Mouse (Mus musculus) limb, embryonic 11.5 days (tissue): ENCODE measurements around the gene Treml2. TPM values are rescaled to one million over a fixed set of nuclear protein-coding genes. Genes with fewer than 3 reads are reported as not detected.

Source experiments
- ATAC-seq: fragments of 200-750 bp; cut with Nextera tagmentation; 2 replicates; pipeline ENCODE4 v1.8.0; 2017; ENCODE audit warnings: low read depth; ENCODE audit not compliant: insufficient number of reproducible peaks, low FRiP score, low TSS enrichment
- DNase-seq: peaks from one replicate; pipeline ENCODE4 v3.0.0-alpha.2; 2015; ENCODE audit warnings: low spot score
- H3K27ac ChIP-seq: fragments of 300-500 bp; sonication (generic); replicated peaks from 2 replicates; pipeline ENCODE4 v1.5.1; 2014; ENCODE audit warnings: low read depth, mild to moderate bottlenecking, low read length
- H3K27me3 ChIP-seq: fragments of 300-500 bp; sonication (generic); 2 replicates; pipeline ENCODE4 v1.6.1; 2014; ENCODE audit warnings: mild to moderate bottlenecking, low read length, mixed read lengths; ENCODE audit not compliant: control insufficient read depth, insufficient read depth
- H3K36me3 ChIP-seq: fragments of 300-500 bp; sonication (generic); 2 replicates; pipeline ENCODE4 v1.6.1; 2014; ENCODE audit warnings: mild to moderate bottlenecking, low read length, moderate library complexity, mixed read lengths; ENCODE audit not compliant: control insufficient read depth, insufficient read depth
- H3K4me1 ChIP-seq: fragments of 300-500 bp; sonication (generic); 2 replicates; pipeline ENCODE4 v1.6.1; 2014; ENCODE audit warnings: low read length, mixed read lengths; ENCODE audit not compliant: control insufficient read depth, insufficient read depth
- H3K4me2 ChIP-seq: fragments of 300-500 bp; sonication (generic); 2 replicates; pipeline ENCODE4 v1.6.1; 2014; ENCODE audit warnings: low read depth, mild to moderate bottlenecking, moderate library complexity; ENCODE audit not compliant: severe bottlenecking
- H3K4me3 ChIP-seq: fragments of 300-500 bp; sonication (generic); 2 replicates; pipeline ENCODE4 v1.5.1; 2014; ENCODE audit warnings: low read depth, low read length
- H3K9ac ChIP-seq: fragments of 300-500 bp; sonication (generic); 2 replicates; pipeline ENCODE4 v1.6.1; 2014; ENCODE audit warnings: mild to moderate bottlenecking, low read length
- H3K9me3 ChIP-seq: fragments of 300-500 bp; sonication (generic); 2 replicates; pipeline ENCODE4 v1.6.1; 2016; ENCODE audit warnings: low read length; ENCODE audit not compliant: control insufficient read depth
- WGBS: fragments of 180-500 bp; shearing (Covaris S2); extraction: QIAGEN DNeasy Blood & Tissue Kit; methylation state at CpG from one replicate; pipeline ENCODE4 v1.1.7; 2014; 5-methylcytosine and 5-hydroxymethylcytosine counted together
- polyA plus RNA-seq: library from polyadenylated mRNA; unstranded; fragments of >200 nt; fragmentation: Nextera tagmentation; extraction: Ambion mirVana; gene quantifications from 2 replicates; pipeline ENCODE4 v1.2.1, GENCODE M21; 2014

Treml2 gene
- polyA plus RNA-seq, 1 experiment from 2014 or later: 0.04 TPM

DNA sequence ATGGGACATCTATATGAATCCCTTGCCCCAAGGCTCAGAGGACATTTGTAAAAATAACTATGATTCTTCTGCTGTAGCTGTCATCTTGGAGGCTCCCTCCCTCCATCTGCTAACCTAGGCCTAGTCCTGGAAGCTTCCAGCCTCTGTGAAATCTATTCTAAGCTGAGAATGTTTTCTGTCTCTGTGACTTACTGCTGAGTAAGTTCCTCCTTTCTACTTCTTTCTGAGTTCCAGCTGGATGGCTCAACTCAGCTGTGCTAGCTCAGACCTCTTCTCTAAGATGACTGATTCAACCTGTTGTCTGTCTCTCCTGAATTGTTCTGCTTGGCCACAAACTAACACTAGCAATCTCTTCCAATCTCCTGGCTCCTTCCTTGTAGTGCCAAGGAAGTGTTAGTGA lies 20.9 kb upstream of the Treml2 start:
- H3K4me2 ChIP-seq: no peak overlapping the region
- no peaks in the 10 kb centered on the region for H3K36me3 ChIP-seq
- no peaks in the 10 kb centered on the region for H3K27me3 ChIP-seq
- no peak overlapping the region for H3K27ac ChIP-seq
- no peak overlapping the region for H3K4me3 ChIP-seq
- DNase-seq: no peak
- no peaks in the 10 kb centered on the region for H3K9me3 ChIP-seq
- H3K9ac ChIP-seq: no peak overlapping the region
- no peaks in the 10 kb centered on the region; the same call in 1 of the 2 replicates for H3K4me1 ChIP-seq
- ATAC-seq: no peak

DNA sequence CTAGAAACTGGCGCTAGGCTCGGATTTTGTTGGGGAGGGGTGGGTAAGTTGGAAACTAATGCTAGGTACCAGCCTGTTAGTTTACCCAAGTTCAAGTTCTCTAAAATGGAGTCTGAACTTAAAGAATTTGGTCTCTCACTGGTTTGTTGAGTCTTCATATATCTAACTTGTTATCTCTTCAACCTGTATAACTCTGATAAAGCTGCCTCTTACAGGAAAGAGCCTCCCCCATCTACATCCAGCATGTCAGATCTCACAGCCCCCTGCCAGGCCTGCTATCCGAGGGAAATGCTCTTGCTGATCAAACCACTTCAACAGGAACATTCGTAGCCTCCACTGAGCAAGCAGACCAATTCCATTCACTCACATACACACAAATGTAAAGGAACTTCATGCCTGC lies 20.3 kb upstream of the Treml2 start:
- no peak for ATAC-seq
- WGBS: 80% methylated on average over 4 of the region's 4 CpGs

DNA sequence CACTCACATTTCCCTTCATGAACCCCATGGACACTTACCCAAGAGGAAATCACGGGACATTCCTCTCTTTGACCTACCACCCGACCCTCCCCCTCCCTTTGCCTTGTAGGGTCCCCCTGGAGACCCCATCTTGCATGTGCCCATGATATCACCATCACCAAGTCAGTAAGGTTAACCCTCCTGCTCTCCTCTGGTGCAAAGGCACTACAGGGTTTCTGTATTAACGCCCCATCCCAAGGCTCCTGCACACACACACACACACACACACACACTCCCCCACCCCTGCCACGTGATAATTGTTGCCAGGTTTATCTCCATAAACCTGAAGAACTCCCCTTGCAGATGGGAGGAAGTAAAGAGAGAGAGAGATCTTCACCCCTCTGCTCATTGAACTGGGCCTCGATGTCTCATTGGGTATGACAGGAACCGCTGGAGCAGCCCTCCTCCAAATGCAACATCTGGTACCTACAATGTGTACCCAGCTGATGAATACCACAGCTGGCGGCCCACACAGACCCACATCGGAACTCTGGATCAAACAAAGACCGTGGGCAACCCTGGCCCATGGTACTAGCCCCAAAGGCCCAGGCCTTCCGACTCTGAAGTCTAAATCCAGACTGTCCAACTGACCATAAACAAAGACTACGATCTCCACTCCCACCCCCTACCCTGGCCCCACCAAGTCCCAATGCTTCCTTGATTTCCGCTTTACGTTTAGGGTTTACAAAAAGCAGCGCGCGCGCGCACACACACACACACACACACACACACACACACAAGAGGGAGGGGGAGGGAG lies 18.2 kb upstream of the Treml2 start:
- ATAC-seq: 0 out of 2 replicates have a peak, but pooled peaks have one; percentile 31
- H3K4me1 ChIP-seq: no peaks in the 10 kb centered on the region; the same call in 1 of the 2 replicates
- 0 out of 2 replicates have a peak overlapping the region, but pooled peaks have one; percentile 22 for H3K27ac ChIP-seq
- no peaks in the 10 kb centered on the region for H3K9me3 ChIP-seq
- H3K27me3 ChIP-seq: no peaks in the 10 kb centered on the region
- WGBS: 42% methylated on average over 18 of the region's 18 CpGs
- H3K36me3 ChIP-seq: no peaks in the 10 kb centered on the region
- peak overlapping the region; percentile 50 for H3K9ac ChIP-seq
- H3K4me3 ChIP-seq: no peak overlapping the region; the same call in 1 of the 2 replicates
- H3K4me2 ChIP-seq: peak overlapping the region; percentile 26; the same call in 1 of the 2 replicates
- peak; percentile 52 for DNase-seq

More for the DNA sequence above, 20.3 kb upstream of the Treml2 start:
- Histone ChIP-seq H3K9ac (no peak overlapping the region), H3K27ac (no peak overlapping the region), H3K4me1 (no peaks in the 10 kb centered on the region; the same call in 1 of the 2 replicates), H3K9me3 (no peaks in the 10 kb centered on the region), H3K4me2 (no peak overlapping the region), H3K27me3 (no peaks in the 10 kb centered on the region), H3K36me3 (no peaks in the 10 kb centered on the region), H3K4me3 (no peak overlapping the region)
- no peak for DNase-seq

DNA sequence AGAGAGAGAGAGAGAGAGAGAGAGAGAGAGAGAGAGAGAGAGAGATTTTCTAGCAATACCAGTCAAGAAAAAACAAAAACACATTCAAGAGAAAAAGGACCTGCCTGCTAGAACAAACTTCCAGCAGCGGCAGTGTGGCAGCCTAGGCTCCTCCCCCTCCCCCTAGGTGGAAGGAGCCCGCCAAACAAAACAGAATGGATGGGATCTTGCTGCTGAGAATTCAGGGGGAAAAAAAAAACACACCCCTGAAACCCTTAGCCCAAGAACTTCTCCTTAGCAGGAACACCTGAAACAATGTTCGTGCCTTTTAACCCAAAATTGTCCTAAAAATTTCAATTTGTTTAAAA lies 17.6 kb upstream of the Treml2 start:
- WGBS: 6% methylated on average over 3 of the region's 3 CpGs
- H3K4me1 ChIP-seq: no peaks in the 10 kb centered on the region; the same call in 1 of the 2 replicates
- H3K4me2 ChIP-seq: peak overlapping the region; percentile 26; the same call in 1 of the 2 replicates
- no peak for ATAC-seq
- H3K9me3 ChIP-seq: no peaks in the 10 kb centered on the region
- H3K27ac ChIP-seq: no peak overlapping the region
- H3K36me3 ChIP-seq: no peaks in the 10 kb centered on the region
- peak; percentile 68 for DNase-seq
- H3K27me3 ChIP-seq: no peaks in the 10 kb centered on the region
- H3K9ac ChIP-seq: peak overlapping the region; percentile 50
- H3K4me3 ChIP-seq: no peak overlapping the region; the same call in 1 of the 2 replicates

DNA sequence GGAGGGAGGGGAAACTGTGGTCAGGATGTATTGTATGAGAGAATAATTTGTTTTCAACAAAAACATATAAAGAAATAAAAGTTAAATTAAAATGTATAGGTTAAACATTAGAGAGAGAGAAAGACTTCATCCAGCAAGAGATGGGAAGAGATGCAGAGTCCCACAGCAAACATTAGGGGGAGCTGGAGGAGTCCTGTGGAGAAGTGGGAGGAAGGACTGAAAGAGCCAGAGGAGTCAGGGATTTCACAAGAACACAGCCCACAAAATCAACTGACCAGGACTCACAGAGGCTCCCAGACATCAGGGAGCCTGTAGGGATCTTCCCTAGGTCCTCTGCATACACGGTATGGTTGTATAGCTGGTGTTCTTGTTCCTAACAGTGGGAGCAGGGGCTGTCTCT lies 12.5 kb upstream of the Treml2 start:
- Histone ChIP-seq H3K36me3 (no peaks in the 10 kb centered on the region), H3K27ac (no peak overlapping the region), H3K4me1 (no peaks in the 10 kb centered on the region), H3K4me3 (no peak overlapping the region), H3K9me3 (no peaks in the 10 kb centered on the region), H3K27me3 (no peaks in the 10 kb centered on the region), H3K9ac (no peak overlapping the region), H3K4me2 (no peak overlapping the region)
- 54% methylated on average over 1 of the region's 1 CpGs for WGBS
- DNase-seq (no peak), ATAC-seq (no peak)

DNA sequence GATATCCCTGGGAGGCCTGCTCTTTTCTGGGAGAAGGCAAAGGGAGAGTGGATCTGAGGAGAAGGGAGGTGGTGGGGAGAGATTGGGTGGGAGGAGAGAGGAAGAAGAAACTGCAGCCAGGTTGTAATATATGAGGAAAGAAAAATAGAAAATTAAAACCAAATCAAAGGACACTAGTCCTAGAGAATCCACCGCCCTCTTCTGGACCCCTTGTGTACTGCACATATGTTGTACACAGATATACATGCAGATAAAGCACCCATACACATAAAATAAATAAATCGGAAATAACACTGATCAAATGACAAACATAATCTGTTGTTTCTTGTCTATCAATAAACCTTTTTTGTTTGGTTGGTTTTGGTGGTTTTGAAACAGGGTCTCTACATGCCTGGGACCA lies 12.0 kb upstream of the Treml2 start:
- H3K9me3 ChIP-seq: no peaks in the 10 kb centered on the region
- no peak overlapping the region for H3K4me2 ChIP-seq
- no peaks in the 10 kb centered on the region for H3K36me3 ChIP-seq
- no peak for ATAC-seq
- H3K27me3 ChIP-seq: no peaks in the 10 kb centered on the region
- H3K4me3 ChIP-seq: no peak overlapping the region
- H3K27ac ChIP-seq: no peak overlapping the region
- 68% methylated on average over 2 of the region's 2 CpGs for WGBS
- peak; percentile 26 for DNase-seq
- H3K4me1 ChIP-seq: no peaks in the 10 kb centered on the region
- H3K9ac ChIP-seq: no peak overlapping the region

DNA sequence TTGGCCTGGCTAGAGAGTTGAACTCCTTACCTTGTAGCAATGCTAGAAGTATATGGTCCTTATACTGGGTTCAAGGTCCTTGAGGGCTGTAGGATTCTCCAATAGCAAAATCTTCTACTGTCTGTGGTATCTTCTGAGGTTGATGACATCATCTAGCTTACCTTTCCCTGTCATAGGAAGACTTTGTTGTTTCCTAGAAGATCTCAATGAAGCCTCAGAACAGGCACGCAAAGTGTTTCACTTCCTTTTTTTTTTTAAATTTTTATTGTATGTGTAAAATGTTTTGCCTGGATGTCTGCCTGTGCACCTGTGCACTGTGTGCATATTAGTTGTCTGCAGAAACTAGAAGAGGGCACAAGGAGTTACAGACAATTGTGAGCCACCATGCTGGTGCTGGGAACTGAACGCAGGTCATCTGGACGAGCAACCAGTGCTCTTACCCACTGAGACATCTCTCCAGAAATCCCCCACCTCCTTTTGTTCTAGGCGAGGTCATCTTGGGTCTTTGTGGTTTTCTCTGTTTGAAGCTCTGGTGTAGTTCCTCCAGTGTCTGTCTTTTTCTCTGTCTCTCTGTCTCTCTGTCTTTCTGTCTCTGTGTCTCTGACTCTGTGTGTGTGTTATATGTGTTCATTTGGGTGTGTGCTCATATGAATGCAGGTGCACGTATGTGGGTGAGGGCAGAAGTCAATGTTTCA lies 5.7 kb upstream of the Treml2 start:
- ATAC-seq: no peak

DNA sequence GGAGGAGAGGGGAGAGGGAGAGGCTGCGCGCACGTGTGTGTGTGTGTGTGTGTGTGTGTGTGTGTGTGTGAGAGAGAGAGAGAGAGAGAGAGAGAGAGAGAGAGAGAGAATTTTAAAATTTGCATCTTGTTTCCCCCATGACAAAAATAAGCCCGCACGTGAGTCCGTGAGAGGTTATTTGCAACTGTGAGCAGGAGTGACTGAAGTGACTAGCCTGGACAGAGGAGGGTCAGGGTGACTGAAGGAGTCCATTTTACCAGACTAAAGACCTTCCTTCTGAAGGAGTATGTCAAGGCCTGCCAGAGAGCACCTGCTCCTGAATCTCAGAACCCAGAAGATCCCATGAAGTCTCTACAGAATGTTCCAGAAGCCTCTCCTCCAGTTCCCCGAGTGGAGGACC lies 458 bp downstream of the Treml2 start:
- 57% methylated on average over 7 of the region's 7 CpGs for WGBS
- H3K9ac ChIP-seq: no peak overlapping the region
- H3K27ac ChIP-seq: no peak overlapping the region
- H3K27me3 ChIP-seq: no peaks in the 10 kb centered on the region
- H3K36me3 ChIP-seq: no peaks in the 10 kb centered on the region
- no peaks in the 10 kb centered on the region for H3K9me3 ChIP-seq
- 0 out of 2 replicates have a peak, but pooled peaks cover 2% of the 10 kb centered on the region for H3K4me1 ChIP-seq
- ATAC-seq: no peak
- H3K4me3 ChIP-seq: no peak overlapping the region
- H3K4me2 ChIP-seq: no peak overlapping the region
- no peak for DNase-seq

More for the DNA sequence above, 5.7 kb upstream of the Treml2 start:
- H3K4me3 ChIP-seq: no peak overlapping the region
- no peaks in the 10 kb centered on the region for H3K9me3 ChIP-seq
- WGBS: 85% methylated on average over 5 of the region's 5 CpGs
- H3K9ac ChIP-seq: no peak overlapping the region
- DNase-seq: no peak
- H3K27me3 ChIP-seq: no peaks in the 10 kb centered on the region
- no peak overlapping the region for H3K27ac ChIP-seq
- no peaks in the 10 kb centered on the region for H3K4me1 ChIP-seq
- no peaks in the 10 kb centered on the region for H3K36me3 ChIP-seq
- no peak overlapping the region for H3K4me2 ChIP-seq
